Mouse (Mus musculus): ENCODE results near the gene Tmem138. TPM values are rescaled to one million over a fixed set of nuclear protein-coding genes. Genes with fewer than 3 reads are reported as not detected.

Gene Tmem138
- polyA plus RNA-seq, 1 experiment from 2014 or later: 37.5 TPM

- 72% methylated on average over 1 of the region's 1 CpGs for WGBS
- no peaks in the 10 kb centered on the region for H3K9me3 ChIP-seq (ENCODE audit: control insufficient read depth, low read length)
- no peak overlapping the region for H3K9ac ChIP-seq (replicated peaks; ENCODE audit: low read depth, low read length)
- H3K27me3 ChIP-seq (replicated peaks; ENCODE audit: control insufficient read depth, insufficient read depth, low read length): no peaks in the 10 kb centered on the region
- H3K4me3 ChIP-seq (replicated peaks; ENCODE audit: low read length): no peak overlapping the region
- H3K4me1 ChIP-seq (replicated peaks; ENCODE audit: control insufficient read depth, insufficient read depth, low read length): peaks cover 13% of the 10 kb centered on the region
- ATAC-seq: no peak
- H3K4me2 ChIP-seq (ENCODE audit: low read length): no peak overlapping the region
- H3K27ac ChIP-seq (ENCODE audit: low read length): no peak overlapping the region
- peaks cover under 1% of the 10 kb centered on the region for H3K36me3 ChIP-seq (ENCODE audit: control insufficient read depth, insufficient read depth)
Observed at GRCm38 (mm10) chr19:10521926-10522325, 55.2 kb downstream of the Tmem138 start.

Other genes starting within 250 kb of the Tmem138 start
- 6.9 and 9.7 TPM in 2 replicates for gene Syt7, start 188.3 kb downstream of the Tmem138 start, polyA plus RNA-seq (2015; fragmentation: Nextera tagmentation; extraction: Ambion mirVana)
- gene Lrrc10b, start 119.9 kb downstream of the Tmem138 start, polyA plus RNA-seq (2015; fragmentation: Nextera tagmentation; extraction: Ambion mirVana): 0.52 and 0.99 TPM in 2 replicates
- gene Ppp1r32, start 94.4 kb downstream of the Tmem138 start, polyA plus RNA-seq (2015; fragmentation: Nextera tagmentation; extraction: Ambion mirVana): 1.7 and 2.1 TPM in 2 replicates
- gene Cpsf7, start 52.1 kb downstream of the Tmem138 start, polyA plus RNA-seq (2015; fragmentation: Nextera tagmentation; extraction: Ambion mirVana): 58.4 and 59.3 TPM in 2 replicates
- gene Sdhaf2, start 51.2 kb downstream of the Tmem138 start, polyA plus RNA-seq (2015; fragmentation: Nextera tagmentation; extraction: Ambion mirVana): 66.2 and 68.6 TPM in 2 replicates
- 47.0 and 49.5 TPM in 2 replicates for gene Tmem216, start 21.1 kb downstream of the Tmem138 start, polyA plus RNA-seq (2015; fragmentation: Nextera tagmentation; extraction: Ambion mirVana)
- 21.0 and 22.6 TPM in 2 replicates for gene Cyb561a3, start 190 bp downstream of the Tmem138 start, polyA plus RNA-seq (2015; fragmentation: Nextera tagmentation; extraction: Ambion mirVana)
- gene Ddb1, start 28.0 kb upstream of the Tmem138 start, polyA plus RNA-seq (2015; fragmentation: Nextera tagmentation; extraction: Ambion mirVana): 277 and 292 TPM in 2 replicates
- gene Tkfc, start 28.3 kb upstream of the Tmem138 start, polyA plus RNA-seq (2015; fragmentation: Nextera tagmentation; extraction: Ambion mirVana): 24.9 and 27.1 TPM in 2 replicates
- 0.30 and 0.81 TPM in 2 replicates for gene Vwce, start 56.9 kb upstream of the Tmem138 start, polyA plus RNA-seq (2015; fragmentation: Nextera tagmentation; extraction: Ambion mirVana)
- gene Pga5, start 100.7 kb upstream of the Tmem138 start, polyA plus RNA-seq (2015; fragmentation: Nextera tagmentation; extraction: Ambion mirVana): not detected in 2 replicates
- 38.3 and 40.5 TPM in 2 replicates for gene Vps37c, start 111.4 kb upstream of the Tmem138 start, polyA plus RNA-seq (2015; fragmentation: Nextera tagmentation; extraction: Ambion mirVana)
- 0.06 and 0.10 TPM in 2 replicates for gene Cd5, start 161.6 kb upstream of the Tmem138 start, polyA plus RNA-seq (2015; fragmentation: Nextera tagmentation; extraction: Ambion mirVana)